Mouse (Mus musculus) left cerebral cortex, postnatal 25 days (tissue): ENCODE results near the gene Efhd2. TPM values are rescaled to one million over a fixed set of nuclear protein-coding genes. Genes with fewer than 3 reads are reported as not detected.

Source experiments
- DNase-seq, 2 experiments: peaks; one replicate each; pipeline ENCODE4 v3.0.0; 2022; ENCODE audit warnings: low spot score in 2 of 2, mixed read lengths in 1 of 2
- intact Hi-C: fragments of 180-260 bp; cut with DNase I; formaldehyde crosslinking; loops from one replicate; pipeline ENCODE4 v1.15.1; 2025
- total RNA-seq, 2 experiments: library from RNA; stranded (reverse); gene quantifications; 2 replicates each; pipeline ENCODE4 v1.2.3; 2021

Gene Efhd2
- total RNA-seq, 2 experiments from 2014 or later: 204 to 233 TPM

DNA sequence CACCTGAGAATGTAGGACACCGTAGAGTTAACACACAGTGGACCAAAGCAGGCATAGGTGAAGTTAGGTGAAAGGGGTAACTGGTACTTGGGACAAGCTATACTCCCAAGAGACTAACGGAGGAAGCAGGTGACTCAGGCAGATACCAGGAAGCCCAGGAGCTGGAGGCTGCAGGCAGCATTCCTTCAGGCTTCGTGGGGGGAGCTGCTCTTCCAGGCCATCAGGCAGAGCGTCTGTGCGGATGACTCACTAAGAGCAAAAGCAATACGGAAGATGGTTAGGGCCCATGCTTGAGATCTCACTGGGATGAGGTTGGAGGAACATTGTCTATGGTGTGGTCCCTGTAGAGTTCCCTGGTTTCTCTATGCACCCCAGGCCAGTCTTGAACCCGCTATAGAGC is 8.1 kb upstream of the Efhd2 start:
- intact Hi-C loops: no loop called here
- DNase-seq: peak in 1 of 2 experiments; percentile 69

DNA sequence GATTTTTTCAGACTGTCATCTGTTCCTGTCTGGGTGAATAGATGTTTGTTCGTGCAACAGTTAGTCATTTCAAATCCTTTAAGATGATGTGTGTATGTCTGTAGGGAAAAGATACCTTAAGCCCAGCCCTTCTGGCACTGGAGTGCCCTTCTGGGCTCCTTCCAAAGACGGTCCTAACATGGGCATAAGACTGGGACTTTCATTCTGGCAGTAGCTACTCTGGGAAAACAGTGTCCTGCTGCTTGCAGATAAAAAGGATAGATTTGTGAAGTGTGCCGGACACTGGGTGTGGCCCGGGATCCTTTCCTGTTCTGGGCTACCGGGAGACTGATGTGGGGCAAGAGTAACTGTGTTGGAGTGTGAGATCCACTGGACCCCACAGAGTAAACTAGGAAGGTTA is 7.2 kb upstream of the Efhd2 start:
- intact Hi-C loops: no loop called here
- DNase-seq: peak in 1 of 2 experiments; percentile 23

DNA sequence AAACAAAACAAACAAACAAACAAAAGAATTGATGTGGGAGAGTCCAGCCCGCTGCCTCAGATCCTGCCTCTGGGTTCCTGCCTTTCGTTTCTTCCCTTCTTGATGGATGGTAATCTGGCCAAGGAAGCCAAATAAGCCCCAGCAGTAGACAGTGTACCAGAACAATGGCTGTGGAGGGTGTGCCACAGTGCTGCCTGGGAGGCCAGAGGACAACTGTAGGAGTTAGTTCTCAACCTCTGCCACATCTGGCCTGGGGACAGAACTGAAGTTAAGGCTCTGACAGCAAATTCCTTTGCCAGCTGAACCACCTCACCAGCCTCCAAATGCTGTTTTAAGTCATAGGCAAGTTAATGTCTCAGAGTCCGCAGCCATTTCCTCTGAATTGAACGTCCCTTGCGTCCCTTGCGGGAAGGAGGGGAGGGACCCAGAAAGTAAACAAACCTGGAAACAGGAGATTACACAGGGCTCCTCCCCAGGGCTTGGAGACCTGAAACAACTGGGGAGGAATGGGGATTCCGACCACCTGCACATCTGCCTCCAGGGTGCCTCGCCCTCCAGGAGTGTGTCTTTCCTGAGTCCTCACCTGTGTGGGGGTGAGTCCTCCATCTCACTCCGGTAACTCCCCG is 6.7 kb upstream of the Efhd2 start:
- DNase-seq: no peak
- intact Hi-C loops: no loop called here

DNA sequence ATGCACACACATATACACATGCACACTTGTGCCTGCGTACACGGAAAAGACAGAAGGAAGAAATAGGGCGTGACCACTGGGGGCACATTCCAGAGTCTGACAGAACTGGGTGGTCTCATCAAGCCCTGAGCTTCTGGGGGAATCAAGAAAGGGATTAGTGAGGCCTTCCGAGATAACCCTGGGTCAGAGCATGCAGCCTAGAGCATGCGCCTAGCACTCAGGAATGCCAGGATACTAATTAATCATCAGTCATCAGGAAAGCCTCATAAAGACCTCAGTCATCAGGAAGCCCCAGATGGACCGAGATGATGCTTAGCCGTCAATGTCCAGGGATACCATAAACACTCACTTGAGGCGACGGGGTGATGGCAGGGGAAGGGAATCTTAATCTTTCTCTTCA is 5.2 kb upstream of the Efhd2 start:
- DNase-seq: no peak
- intact Hi-C loops: no loop called here

DNA sequence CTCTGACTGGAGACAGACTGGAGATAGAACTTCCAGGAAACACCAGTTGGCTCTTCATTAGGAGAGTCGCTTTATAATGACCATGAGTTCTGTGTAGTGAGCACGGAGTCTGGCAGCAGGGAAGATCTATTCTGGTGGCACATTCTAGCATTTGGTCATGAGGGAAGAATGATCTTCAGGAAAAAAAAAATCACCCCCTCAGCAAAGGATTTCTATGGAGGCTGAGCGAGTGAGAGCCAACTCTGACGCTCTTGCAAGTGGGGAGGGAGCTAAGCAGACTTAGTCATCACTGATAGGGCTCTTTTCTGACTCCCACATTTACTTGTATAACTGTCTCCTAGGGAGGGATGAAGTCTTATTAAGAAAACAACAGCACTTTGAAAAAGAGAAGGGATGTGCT is 4.4 kb upstream of the Efhd2 start:
- DNase-seq: peak in 1 of 2 experiments; percentile 90
- intact Hi-C loops: no loop called here

DNA sequence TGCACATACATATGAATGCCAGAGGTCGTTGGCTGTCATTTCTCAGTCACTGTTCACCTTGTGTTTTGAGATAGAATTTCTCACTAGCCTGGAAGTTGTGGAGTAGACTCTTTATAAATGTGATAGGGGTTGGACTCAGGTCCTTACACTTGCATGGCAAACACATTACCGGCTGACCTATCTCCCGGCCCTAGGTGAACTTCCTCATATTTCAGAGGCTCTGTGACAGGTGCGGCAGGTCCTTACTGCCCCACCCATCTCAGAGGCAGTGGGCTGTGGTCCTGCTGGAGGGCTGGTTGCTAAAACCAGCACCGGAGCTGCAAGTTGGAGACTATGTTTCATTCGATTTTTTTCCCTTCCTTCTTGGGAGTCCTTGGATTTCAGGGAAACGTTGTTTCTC is 3.9 kb upstream of the Efhd2 start:
- no peak for DNase-seq
- intact Hi-C loops: no loop called here

DNA sequence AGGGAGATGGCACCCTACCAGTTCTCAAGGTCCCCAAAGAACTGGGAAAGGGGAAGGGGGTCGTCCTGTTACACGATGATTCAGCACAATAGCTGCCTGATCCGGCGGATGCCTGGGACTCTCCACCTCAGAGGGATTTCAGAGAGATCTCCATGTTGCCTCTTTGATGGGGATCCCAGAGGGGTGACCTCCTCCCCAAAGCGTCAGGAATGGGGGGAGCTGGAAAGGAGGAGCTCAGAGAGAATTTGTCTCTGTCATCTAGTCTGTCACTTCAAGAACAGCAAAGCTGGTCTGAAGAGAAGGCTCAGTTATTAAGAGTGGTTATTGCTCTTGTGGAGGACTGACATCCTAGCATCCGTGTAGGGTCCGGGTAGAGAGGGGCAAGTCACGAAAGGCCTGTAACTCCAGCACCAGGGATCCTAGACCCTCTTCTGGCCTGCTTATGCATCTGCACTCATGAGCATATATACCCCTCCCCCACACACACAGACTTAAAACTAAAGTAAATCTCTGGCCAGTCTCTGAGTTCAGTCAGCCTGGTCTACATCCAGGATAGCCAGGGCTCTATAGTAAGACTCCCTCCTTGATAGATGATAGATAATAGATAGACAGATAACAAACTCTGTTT is 875 bp upstream of the Efhd2 start:
- intact Hi-C loops: loop anchor here (2.0 kb wide), 1 partner anchor 77 kb away; no protein-coding TSS in a partner anchor
- DNase-seq: no peak

DNA sequence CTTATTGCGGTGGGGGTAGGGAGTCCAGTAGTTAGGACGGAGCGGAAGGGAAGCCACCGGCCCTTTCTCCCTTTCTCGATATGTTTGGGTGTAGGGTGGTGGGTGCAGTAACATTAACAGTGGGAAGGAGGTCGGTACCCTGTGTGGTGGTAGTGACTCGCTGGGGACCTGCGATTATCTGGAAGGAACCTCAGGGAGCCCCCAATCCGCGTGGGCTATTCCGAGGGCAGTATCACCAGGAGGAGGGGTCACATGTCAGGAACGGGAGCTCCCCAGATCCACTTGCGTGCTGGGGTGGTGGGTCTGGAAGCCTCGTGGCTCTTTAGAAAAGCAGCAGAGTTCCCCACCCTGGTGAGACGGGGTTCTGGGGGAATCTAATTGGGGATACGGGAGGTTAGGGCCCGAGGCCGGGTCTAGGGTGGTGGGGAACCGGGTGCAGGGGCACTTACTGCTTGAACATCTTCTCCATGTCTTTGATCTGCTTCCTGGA is 564 bp downstream of the Efhd2 start:
- intact Hi-C loops: loop anchor here (2.0 kb wide), 1 partner anchor 79 kb away; no protein-coding TSS in a partner anchor
- DNase-seq: no peak

DNA sequence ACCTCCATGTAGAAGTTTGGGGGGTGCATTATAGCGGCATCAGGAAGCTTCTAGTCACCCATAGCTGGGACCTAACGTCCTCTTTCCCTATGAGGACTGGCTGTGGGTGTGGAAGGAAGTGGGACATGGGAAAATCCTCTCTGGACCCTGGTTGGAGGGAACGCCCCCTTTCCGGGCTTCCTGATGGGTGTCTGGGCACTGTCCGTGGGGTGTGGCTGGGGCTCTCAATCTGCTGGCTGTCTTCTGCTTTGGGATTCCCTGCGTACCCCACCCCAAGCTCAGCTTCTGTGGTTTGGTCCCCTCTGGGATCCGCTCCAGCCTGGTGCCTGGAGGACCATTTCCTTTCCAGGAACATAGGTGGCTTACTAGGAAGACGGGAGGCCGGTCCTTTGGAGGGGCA is 1.7 kb downstream of the Efhd2 start:
- intact Hi-C loops: no loop called here
- no peak for DNase-seq

DNA sequence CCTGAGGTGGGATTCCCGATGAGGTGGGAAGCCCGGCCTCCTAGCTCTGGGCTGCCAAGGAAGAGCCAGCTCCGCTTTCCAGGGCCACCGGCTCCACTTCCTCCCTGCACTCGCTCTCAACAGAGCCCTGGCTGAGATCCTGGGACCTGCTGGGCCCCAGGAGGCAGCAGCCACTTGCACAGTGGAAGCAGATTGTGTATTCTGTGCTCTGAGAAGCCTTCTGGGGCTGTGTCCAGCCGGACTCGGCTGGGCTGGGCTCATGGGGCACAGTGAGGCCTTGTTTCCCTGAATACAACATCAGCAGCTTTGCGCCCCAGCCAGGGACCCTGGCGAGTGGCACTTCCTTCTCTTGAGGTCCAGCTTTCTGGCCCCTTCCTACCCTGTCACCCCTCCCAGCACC is 2.8 kb downstream of the Efhd2 start:
- intact Hi-C loops: no loop called here
- DNase-seq: peak; percentile 62 to 79

DNA sequence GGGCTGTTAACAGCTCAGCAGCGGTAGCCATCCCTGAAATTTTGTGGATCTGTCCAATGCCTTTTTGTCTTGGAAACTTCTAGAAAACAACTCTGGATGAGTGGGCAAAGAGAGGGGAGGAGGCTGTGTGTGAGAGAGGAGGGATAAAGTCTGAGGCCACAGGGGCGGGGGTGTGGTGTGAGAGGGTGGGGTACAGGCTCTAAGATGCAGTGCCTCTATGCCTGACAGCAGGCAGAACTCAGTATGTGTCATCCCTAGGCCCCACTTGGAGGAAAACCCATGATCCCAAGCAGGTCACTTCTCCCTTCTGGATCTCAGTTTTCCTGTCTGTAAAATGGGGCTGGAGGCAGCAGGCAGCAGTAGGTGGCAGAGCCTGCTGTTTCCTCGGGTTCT is 3.4 kb downstream of the Efhd2 start:
- DNase-seq: no peak
- intact Hi-C loops: no loop called here

DNA sequence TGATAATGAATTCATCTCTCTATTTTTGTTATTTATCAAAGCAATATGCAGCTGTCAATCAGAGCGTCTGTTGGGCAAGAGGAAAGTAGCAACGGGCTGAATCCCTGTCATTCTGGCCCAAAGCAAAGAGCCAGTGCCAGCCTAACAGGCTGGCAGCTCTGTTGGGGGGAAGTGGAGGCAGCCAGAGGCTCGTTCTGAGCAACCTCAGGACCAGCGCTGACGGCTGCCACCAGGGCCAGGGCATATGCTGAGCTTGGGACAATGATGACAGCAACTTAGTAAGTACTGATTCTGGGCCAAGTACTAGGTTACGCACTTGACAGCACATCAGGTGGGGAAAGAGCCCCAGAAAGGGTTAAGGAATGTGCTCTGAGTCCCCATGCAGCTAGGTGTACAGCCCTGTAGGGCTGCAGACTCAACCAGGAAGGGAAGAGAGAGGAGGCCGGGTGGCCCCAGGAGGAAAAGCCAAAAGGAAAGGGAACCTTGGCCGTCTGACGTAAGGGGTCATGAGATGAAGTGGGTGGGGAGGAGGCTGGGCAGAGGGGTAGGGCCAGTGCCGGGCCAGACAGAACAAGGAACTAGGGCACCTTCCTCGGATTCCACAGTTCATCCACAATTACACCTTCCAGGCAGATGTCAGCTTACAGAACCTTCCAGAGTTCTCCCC is 3.9 kb downstream of the Efhd2 start:
- intact Hi-C loops: no loop called here
- DNase-seq: no peak

DNA sequence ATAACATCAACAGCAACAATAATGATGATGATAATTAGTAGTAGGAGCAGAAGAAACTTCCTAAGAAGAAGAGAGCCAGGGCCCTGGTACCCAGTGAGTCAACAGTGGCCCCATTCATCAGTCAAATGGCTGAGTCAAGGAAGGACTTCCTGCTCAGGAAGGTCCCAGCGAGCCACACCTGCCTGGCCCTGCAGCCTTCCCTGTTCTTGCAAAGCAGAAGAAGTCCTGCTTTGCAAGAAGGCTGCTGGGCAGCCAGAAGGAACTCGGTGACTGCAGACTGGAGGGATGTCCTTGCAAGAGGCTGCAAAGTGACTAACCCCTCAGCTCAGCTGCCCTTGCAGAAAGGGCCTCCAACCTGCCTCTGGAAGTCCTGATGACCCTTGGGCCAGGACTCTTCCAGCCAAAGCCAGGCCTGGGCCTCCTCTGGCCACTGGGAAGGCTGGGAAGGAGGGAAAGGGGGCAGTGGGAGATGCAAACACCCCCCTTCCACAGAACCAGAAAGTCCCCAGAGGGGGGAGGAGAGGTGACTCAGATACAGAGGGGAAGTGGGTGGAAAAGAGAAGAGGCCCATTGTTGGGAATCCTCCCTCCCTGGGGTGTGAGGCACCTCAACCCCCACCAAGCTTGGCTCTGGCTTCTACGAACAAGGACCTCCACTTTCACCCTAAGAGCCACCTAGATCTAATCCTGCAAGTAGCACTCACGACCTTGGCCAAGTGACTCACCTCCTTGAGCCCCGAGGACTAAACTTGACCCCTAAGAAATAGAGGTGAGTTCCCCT is 5.1 kb downstream of the Efhd2 start:
- intact Hi-C loops: no loop called here
- DNase-seq: peak in 1 of 2 experiments; percentile 53

DNA sequence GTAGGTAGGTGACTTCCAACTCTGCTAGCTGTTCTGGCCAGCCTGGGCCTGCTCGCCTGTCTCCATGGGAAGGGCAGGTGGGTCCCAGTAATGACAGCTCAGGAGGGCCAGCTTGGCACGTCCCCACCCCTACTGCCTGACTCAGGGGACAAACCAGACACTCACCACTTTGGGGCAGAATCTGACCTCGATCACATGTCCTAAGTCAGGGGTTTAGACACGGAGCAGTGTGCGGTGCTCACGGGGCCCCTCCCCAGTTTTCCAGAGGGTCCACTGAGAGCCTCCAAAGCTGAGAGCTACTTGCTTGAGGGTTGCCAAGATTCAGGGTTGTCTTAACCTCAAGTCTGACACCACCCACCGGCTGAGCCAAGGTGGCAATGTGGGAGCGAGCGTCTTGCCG is 6.7 kb downstream of the Efhd2 start:
- DNase-seq: no peak
- intact Hi-C loops: no loop called here

DNA sequence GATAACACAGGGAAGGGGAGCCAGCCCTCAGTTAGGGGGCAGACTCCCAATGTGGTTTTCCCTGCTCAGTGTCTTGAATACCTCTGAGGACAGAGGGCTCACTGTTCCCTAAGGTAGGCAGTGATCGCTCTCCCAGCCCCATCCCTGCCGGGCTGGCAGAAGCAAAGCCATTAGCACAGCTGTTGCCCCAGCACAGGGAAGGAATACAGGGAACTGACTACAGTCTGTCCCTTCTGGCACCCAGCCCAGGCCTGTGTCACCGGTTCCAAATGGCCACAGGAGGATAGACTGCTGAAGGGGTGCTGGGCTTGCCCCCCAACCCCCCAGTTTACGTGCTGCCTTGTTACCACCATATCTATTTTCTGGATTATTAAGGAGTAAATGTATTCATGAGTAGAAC is 7.2 kb downstream of the Efhd2 start:
- DNase-seq: peak in 1 of 2 experiments; percentile 66
- intact Hi-C loops: loop anchor here (2.0 kb wide), 1 partner anchor 91 kb away; no protein-coding TSS in a partner anchor

DNA sequence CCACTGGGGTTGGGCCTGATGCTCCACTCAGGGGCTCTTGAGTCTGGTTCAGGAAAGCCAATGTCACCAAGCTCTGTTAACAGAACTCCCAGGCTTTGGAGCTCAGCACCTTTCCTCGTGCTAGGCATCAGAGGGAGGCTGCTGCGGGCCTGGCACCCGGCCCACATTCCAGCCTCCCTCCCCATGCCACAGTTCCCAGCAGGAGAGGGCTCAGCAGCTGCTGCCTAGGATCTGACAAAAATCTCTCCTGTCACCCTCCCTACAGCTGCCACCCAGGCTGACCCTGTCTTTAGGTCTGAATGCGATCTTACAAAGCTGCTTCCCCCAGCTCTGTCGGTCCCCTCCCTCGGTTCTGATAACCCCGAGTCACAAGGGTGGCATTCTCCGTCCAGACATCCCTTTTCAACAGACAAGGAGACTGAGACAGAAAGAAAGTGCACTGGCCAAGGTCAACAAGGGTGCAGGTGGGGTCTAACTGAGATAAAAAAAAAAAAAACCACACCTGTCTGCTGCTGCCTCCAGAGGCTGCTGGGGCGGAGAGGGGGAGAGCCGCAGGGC is 7.7 kb downstream of the Efhd2 start:
- DNase-seq: peak in 1 of 2 experiments; percentile 71
- intact Hi-C loops: loop anchor here (2.0 kb wide), 1 partner anchor 92 kb away; no protein-coding TSS in a partner anchor

DNA sequence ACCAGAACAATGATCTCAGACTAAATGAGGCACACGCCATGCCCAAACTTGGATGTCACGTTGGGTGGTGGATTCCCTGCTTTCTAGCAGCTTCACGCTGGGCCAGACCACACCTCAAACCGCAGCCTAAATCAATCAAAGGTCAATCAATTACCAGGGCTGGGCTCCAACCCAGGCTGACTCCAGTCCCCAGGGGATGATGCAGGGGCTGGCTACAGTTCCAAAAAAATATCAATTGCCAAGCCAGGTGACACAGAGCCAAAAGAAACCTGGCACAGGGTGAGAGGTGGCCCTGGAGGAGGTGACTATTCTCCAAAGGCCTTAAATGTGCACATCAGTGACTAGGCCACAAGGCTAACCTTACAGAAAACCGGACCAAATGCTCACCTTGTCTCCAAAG is 9.1 kb downstream of the Efhd2 start:
- DNase-seq: no peak
- intact Hi-C loops: no loop called here

DNA sequence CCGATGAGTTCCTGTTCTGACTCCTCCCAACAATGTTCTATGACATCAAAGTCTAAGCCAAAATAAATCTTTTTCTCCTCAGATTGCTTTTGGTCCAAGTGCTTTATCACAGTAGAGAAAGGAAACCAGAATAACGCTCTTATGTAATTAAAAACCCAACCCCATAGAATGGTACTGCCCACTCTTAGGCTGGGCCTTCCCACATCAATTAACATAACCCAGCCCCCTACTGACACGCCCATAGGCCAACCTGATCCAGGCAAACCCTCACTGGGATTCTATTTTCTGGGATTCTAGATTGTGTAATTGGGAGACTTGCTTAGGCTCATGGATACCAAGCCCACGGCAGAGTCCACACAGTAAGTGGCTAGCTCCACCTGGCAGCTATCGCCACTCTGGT is 9.7 kb downstream of the Efhd2 start:
- intact Hi-C loops: no loop called here
- DNase-seq: peak in 1 of 2 experiments; percentile 70

DNA sequence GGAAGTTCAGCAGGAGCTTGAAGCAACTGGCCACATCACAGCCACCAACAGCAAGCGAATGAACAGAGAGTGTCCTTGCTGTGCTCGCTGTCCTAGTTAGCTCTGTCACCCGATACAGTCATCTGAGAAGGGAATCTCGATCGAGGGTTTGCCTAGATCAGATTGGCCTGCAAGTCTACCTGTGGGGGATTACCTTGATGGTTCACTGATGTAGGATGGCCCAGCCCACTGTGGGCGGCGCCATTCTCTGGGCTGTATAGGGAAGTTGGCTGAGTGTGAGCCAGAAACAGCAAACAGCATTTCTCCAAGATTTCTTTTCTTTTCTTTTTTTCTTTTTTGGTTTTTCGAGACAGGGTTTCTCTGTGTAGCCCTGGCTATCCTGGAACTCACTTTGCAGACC is 10.2 kb downstream of the Efhd2 start:
- DNase-seq: no peak
- intact Hi-C loops: no loop called here
